Mouse (Mus musculus) MEL (cell line): ENCODE measurements at regions not wholly inside any gene's neighbourhood (a gene's known extent, or its start where the extent isn't known, plus 50 kb on each side); places are given as distances from the start of the nearest gene placed in this dataset.

Experiments
- CTCF ChIP-seq, 3 experiments: IDR thresholded peaks in 2 of 3; conservative IDR thresholded peaks in 1 of 3; 2 replicates each; pipeline ENCODE4 v1.5.1; 2011 to 2012; ENCODE audit warnings: low read length in 3 of 3, low read depth in 2 of 3, mild to moderate bottlenecking in 2 of 3, improper control_type of control experiment in 1 of 3, inconsistent platforms in 1 of 3, mixed read lengths in 1 of 3, moderate library complexity in 1 of 3; ENCODE audit not compliant: control insufficient read depth in 1 of 3, insufficient read depth in 1 of 3, poor library complexity in 1 of 3, severe bottlenecking in 1 of 3
- GATA1 ChIP-seq: IDR thresholded peaks from 2 replicates; pipeline ENCODE4 v1.6.1; 2011; ENCODE audit warnings: low read depth, low read length, improper control_type of control experiment
- MEF2A ChIP-seq: IDR thresholded peaks from 2 replicates; pipeline ENCODE4 v1.6.1; 2014; ENCODE audit warnings: low read depth, mild to moderate bottlenecking, inconsistent platforms, low read length, improper control_type of control experiment; ENCODE audit not compliant: poor library complexity, insufficient replicate concordance, severe bottlenecking; ENCODE audit errors: extremely low read depth
- TAL1 ChIP-seq: IDR thresholded peaks from 2 replicates; pipeline ENCODE4 v1.6.1; 2012; ENCODE audit warnings: mild to moderate bottlenecking, inconsistent platforms, low read length, moderate library complexity, mixed read lengths

DNA sequence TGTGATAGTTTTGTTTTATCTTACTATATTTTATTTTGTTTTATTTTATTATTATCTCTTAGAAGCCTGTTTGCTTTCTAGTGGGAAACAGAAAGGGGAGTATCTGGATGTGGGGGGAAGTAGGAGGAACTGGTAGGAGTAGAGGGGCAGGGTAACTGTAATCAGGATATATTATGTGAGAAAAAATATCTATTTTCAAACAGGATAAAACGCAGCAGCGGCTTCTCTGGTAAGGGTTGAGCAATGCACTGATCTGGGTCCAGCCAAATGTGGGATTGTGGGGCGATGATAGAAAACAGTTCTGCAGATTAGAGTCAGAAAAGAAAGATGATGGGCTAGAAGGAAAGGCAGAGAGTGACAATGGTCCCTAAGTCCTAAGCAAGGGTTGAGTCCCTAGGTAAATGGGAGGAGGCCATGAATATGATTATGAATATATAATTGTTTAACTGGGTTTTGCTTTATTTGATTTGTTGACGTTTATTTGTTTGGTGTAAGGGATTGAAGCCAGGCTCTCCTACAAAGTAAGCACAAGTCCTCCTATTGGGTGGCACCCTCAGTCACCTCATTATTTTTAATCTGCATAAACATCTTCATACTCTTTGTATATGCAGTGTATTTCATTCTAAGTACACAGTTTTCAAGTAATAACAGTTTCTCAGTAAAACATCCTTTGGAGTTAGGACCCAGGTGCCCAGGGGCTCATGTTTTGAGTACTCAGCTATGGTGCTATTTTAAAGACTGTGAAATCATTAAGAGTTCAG lies 283.7 kb downstream of the Meis1 start:
- no peak for TF ChIP-seq GATA1
- TF ChIP-seq MEF2A, result no peak
- no peak for TF ChIP-seq CTCF (IDR thresholded peaks at IDR 0.05 in 2 of 3, conservative IDR thresholded peaks at IDR 0.05 in 1 of 3; ENCODE audit: control insufficient read depth in 1 of 3, insufficient read depth in 1 of 3, low read depth in 2 of 3, low read length in 3 of 3, poor library complexity in 1 of 3, severe bottlenecking in 1 of 3)
- TF ChIP-seq TAL1, result no peak
